Mouse (Mus musculus) thymus, adult 2 months (tissue): ENCODE data around the gene Gm49366.
"Not testable (repeated sequence)": the region's sequence is repeated elsewhere in the genome, so short reads cannot be mapped to it uniquely, and the experiment has no call there.

Experiments used
- CTCF ChIP-seq: fragments of 200-500 bp; IDR thresholded peaks from 2 replicates; pipeline ENCODE4 v1.5.1; 2012; ENCODE audit warnings: mild to moderate bottlenecking, control low read depth, low read length, moderate library complexity, borderline replicate concordance; ENCODE audit not compliant: control insufficient read depth, poor library complexity, insufficient read depth; ENCODE audit errors: extremely low read depth
- POLR2A ChIP-seq: fragments of 200-500 bp; IDR thresholded peaks from 2 replicates; pipeline ENCODE4 v1.6.1; 2012; ENCODE audit warnings: mild to moderate bottlenecking, low read length, control low read depth, moderate library complexity; ENCODE audit not compliant: control insufficient read depth, poor library complexity, insufficient read depth; ENCODE audit errors: extremely low read depth

GRCm38 (mm10) chr12:84069582-84069981 is 30.8 kb downstream of the Gm49366 start:
- not testable (repeated sequence) for TF ChIP-seq CTCF, POLR2A
